In genomic region chr17:34996411-34997141, GRCm38 (mm10) we compare ENCODE assay signal across 13 mouse cellular contexts. TPM values are rescaled to one million over a fixed set of nuclear protein-coding genes. Genes with fewer than 3 reads are reported as not detected.
DNase-seq lines count a peak whose midpoint lies in the region; ATAC-seq lines count a peak whose summit lies in the region.
"Had no signal": no experiment of that assay in that cellular context is flagged by ENCODE, and none has a peak within 500 bp of the region (broad histone marks: within the 10 kb centered on the region; RNA-seq: fewer than 3 reads in every experiment).

No protein-coding gene starts in this region.

- no peaks in the 10 kb centered on the region for H3K27me3 ChIP-seq in heart, embryonic 15.5 days
- H3K27me3 ChIP-seq in neural tube, embryonic 11.5 days (ENCODE audit: control insufficient read depth, insufficient read depth, low read length) = no peaks in the 10 kb centered on the region
- no peaks in the 10 kb centered on the region for H3K27me3 ChIP-seq in neural tube, embryonic 15.5 days (replicated peaks)
- no peaks in the 10 kb centered on the region for H3K27me3 ChIP-seq in forebrain, embryonic 14.5 days (replicated peaks; ENCODE audit: control insufficient read depth, insufficient read depth, low read length)
- H3K27me3 ChIP-seq in splenic B cell, adult 2 months (ENCODE audit: control insufficient read depth, insufficient read depth, low read length, poor library complexity, severe bottlenecking) = no peaks in the 10 kb centered on the region

- 0 out of 2 replicates have a peak, but pooled peaks cover 17% of the 10 kb centered on the region for H3K36me3 ChIP-seq in heart, embryonic 15.5 days
- H3K36me3 ChIP-seq in neural tube, embryonic 11.5 days (ENCODE audit: control insufficient read depth, insufficient read depth, low read length) = no peaks in the 10 kb centered on the region
- 0 out of 2 replicates have a peak, but pooled peaks cover under 1% of the 10 kb centered on the region for H3K36me3 ChIP-seq in neural tube, embryonic 15.5 days
- H3K36me3 ChIP-seq in forebrain, embryonic 14.5 days (ENCODE audit: control insufficient read depth, insufficient read depth, low read length) = peaks cover 8% of the 10 kb centered on the region; the same call in 1 of the 2 replicates
- peaks cover 11% of the 10 kb centered on the region for H3K36me3 ChIP-seq in splenic B cell, adult 2 months (ENCODE audit: control insufficient read depth, insufficient read depth, low read length, poor library complexity, severe bottlenecking)

- H3K9me3 ChIP-seq in heart, embryonic 15.5 days (replicated peaks) = no peaks in the 10 kb centered on the region
- H3K9me3 ChIP-seq in neural tube, embryonic 11.5 days (ENCODE audit: control insufficient read depth, low read length) = no peaks in the 10 kb centered on the region
- H3K9me3 ChIP-seq in neural tube, embryonic 15.5 days (replicated peaks) = no peaks in the 10 kb centered on the region
- no peaks in the 10 kb centered on the region for H3K9me3 ChIP-seq in forebrain, embryonic 14.5 days (replicated peaks; ENCODE audit: control insufficient read depth, low read length)

- no peak overlapping the region for H3K27ac ChIP-seq in heart, embryonic 15.5 days
- H3K27ac ChIP-seq in neural tube, embryonic 11.5 days (ENCODE audit: low read depth, low read length) = no peak overlapping the region
- no peak overlapping the region for H3K27ac ChIP-seq in neural tube, embryonic 15.5 days (replicated peaks)
- H3K27ac ChIP-seq in forebrain, embryonic 14.5 days (ENCODE audit: low read depth, low read length) = no peak overlapping the region

- intact Hi-C loops in heart, postnatal 36 days (cut with DNase I) = no loop called here

- ATAC-seq in heart, embryonic 15.5 days (replicated peaks; ENCODE audit: insufficient number of reproducible peaks, insufficient read depth, low FRiP score, low read depth) = no peak
- no peak for ATAC-seq in neural tube, embryonic 11.5 days (ENCODE audit: insufficient read depth, low FRiP score, low TSS enrichment)
- ATAC-seq in neural tube, embryonic 15.5 days (ENCODE audit: low FRiP score) = no peak
- no peak for ATAC-seq in forebrain, embryonic 14.5 days
- ATAC-seq: CD4-positive, CD25-positive, alpha-beta regulatory T cell, adult 4 months; hindbrain, embryonic 16.5 days had no signal

- no peak for DNase-seq in heart, postnatal 36 days
- DNase-seq in neural tube, embryonic 11.5 days (ENCODE audit: low spot score) = peak; percentile 8
- DNase-seq in forebrain, embryonic 14.5 days (ENCODE audit: low spot score) = no peak
- DNase-seq in splenic B cell, adult 2 months (ENCODE audit: low read depth, low spot score) = peak; percentile 33
- DNase-seq in urinary bladder, postnatal 36 days (ENCODE audit: low spot score in 2 of 2) = no peak
- DNase-seq in spleen, postnatal 4 days (ENCODE audit: low spot score in 2 of 2) = no peak
- DNase-seq: adrenal gland, adult 8-10 months; cerebellum, adult 9-11 months had no signal

- peaks cover 33% of the 10 kb centered on the region for H3K4me1 ChIP-seq in heart, embryonic 15.5 days (replicated peaks)
- H3K4me1 ChIP-seq in neural tube, embryonic 11.5 days (ENCODE audit: control insufficient read depth, insufficient read depth, low read length) = no peaks in the 10 kb centered on the region
- H3K4me1 ChIP-seq in neural tube, embryonic 15.5 days = peaks cover 8% of the 10 kb centered on the region
- H3K4me1 ChIP-seq in forebrain, embryonic 14.5 days (ENCODE audit: control insufficient read depth, insufficient read depth, low read length) = 0 out of 2 replicates have a peak, but pooled peaks cover 3% of the 10 kb centered on the region

- H3K9ac ChIP-seq in heart, embryonic 15.5 days = no peak overlapping the region
- no peak overlapping the region for H3K9ac ChIP-seq in neural tube, embryonic 11.5 days (ENCODE audit: low read length)
- H3K9ac ChIP-seq in neural tube, embryonic 15.5 days (replicated peaks) = no peak overlapping the region
- H3K9ac ChIP-seq in forebrain, embryonic 14.5 days (ENCODE audit: low read length) = 0 out of 2 replicates have a peak overlapping the region, but pooled peaks have one; percentile 8

- peak overlapping the region; percentile 94 for H3K4me2 ChIP-seq in heart, embryonic 15.5 days
- H3K4me2 ChIP-seq in neural tube, embryonic 11.5 days (ENCODE audit: low read depth) = no peak overlapping the region
- no peak overlapping the region for H3K4me2 ChIP-seq in neural tube, embryonic 15.5 days
- no peak overlapping the region for H3K4me2 ChIP-seq in forebrain, embryonic 14.5 days (ENCODE audit: low read length)

- H3K4me3 ChIP-seq in heart, embryonic 15.5 days = no peak overlapping the region
- no peak overlapping the region for H3K4me3 ChIP-seq in neural tube, embryonic 11.5 days (ENCODE audit: low read depth, low read length)
- no peak overlapping the region for H3K4me3 ChIP-seq in neural tube, embryonic 15.5 days (replicated peaks)
- no peak overlapping the region for H3K4me3 ChIP-seq in forebrain, embryonic 14.5 days (ENCODE audit: low read depth, low read length)

- WGBS in heart, embryonic 15.5 days = 85% methylated on average over 14 of the region's 14 CpGs
- 87% methylated on average over 12 of the region's 14 CpGs for WGBS in neural tube, embryonic 11.5 days
- 90% methylated on average over 12 of the region's 14 CpGs for WGBS in neural tube, embryonic 15.5 days
- WGBS in forebrain, embryonic 14.5 days = 93% methylated on average over 12 of the region's 14 CpGs

RNA-seq across cellular contexts. Expression of gene Vars, which starts 4.2 kb away (rescaled TPM):
- polyA plus RNA-seq in heart, embryonic 15.5 days (2015; fragmentation: Nextera tagmentation; extraction: Ambion mirVana) = 43.0 and 89.7 TPM in 2 replicates
- total RNA-seq in heart, postnatal 36 days (2021) = 10 to 100 TPM; 26.7 to 27.4 TPM
- 109 and 114 TPM in 2 replicates for polyA plus RNA-seq in neural tube, embryonic 11.5 days (2014; fragmentation: Nextera tagmentation; extraction: Ambion mirVana)
- 57.8 and 83.6 TPM in 2 replicates for polyA plus RNA-seq in neural tube, embryonic 15.5 days (2015; fragmentation: Nextera tagmentation; extraction: Ambion mirVana)
- polyA plus RNA-seq in forebrain, embryonic 14.5 days (2014; fragmentation: Nextera tagmentation; extraction: Ambion mirVana) = 42.4 and 53.9 TPM in 2 replicates

RNA-seq across cellular contexts. Expression of gene Lsm2, which starts 14.9 kb away (rescaled TPM):
- 116 and 132 TPM in 2 replicates for polyA plus RNA-seq in heart, embryonic 15.5 days (2015; fragmentation: Nextera tagmentation; extraction: Ambion mirVana)
- 10 to 100 TPM; 16.0 to 17.4 TPM for total RNA-seq in heart, postnatal 36 days (2021)
- polyA plus RNA-seq in neural tube, embryonic 11.5 days (2014; fragmentation: Nextera tagmentation; extraction: Ambion mirVana) = 209 and 211 TPM in 2 replicates
- 97.9 and 120 TPM in 2 replicates for polyA plus RNA-seq in neural tube, embryonic 15.5 days (2015; fragmentation: Nextera tagmentation; extraction: Ambion mirVana)
- 131 and 148 TPM in 2 replicates for polyA plus RNA-seq in forebrain, embryonic 14.5 days (2014; fragmentation: Nextera tagmentation; extraction: Ambion mirVana)

RNA-seq across cellular contexts. Expression of gene Vwa7, which starts 19.8 kb away (rescaled TPM):
- polyA plus RNA-seq in heart, embryonic 15.5 days (2015; fragmentation: Nextera tagmentation; extraction: Ambion mirVana) = 0.24 and 0.31 TPM in 2 replicates
- total RNA-seq in heart, postnatal 36 days (2021) = 1 to 10 TPM; 8.4 to 9.3 TPM
- polyA plus RNA-seq in neural tube, embryonic 11.5 days (2014; fragmentation: Nextera tagmentation; extraction: Ambion mirVana) = 0.08 TPM in 1 of 2 replicates, not detected in the other
- 0.19 and 0.34 TPM in 2 replicates for polyA plus RNA-seq in neural tube, embryonic 15.5 days (2015; fragmentation: Nextera tagmentation; extraction: Ambion mirVana)
- polyA plus RNA-seq in forebrain, embryonic 14.5 days (2014; fragmentation: Nextera tagmentation; extraction: Ambion mirVana) = 0.05 and 0.11 TPM in 2 replicates

RNA-seq across cellular contexts. Expression of gene Hspa1l, which starts 24.1 kb away (rescaled TPM):
- polyA plus RNA-seq in heart, embryonic 15.5 days (2015; fragmentation: Nextera tagmentation; extraction: Ambion mirVana) = 2.1 and 2.6 TPM in 2 replicates
- 1 to 10 TPM; 7.8 to 9.2 TPM for total RNA-seq in heart, postnatal 36 days (2021)
- 1.8 and 2.0 TPM in 2 replicates for polyA plus RNA-seq in neural tube, embryonic 11.5 days (2014; fragmentation: Nextera tagmentation; extraction: Ambion mirVana)
- 1.4 and 1.5 TPM in 2 replicates for polyA plus RNA-seq in neural tube, embryonic 15.5 days (2015; fragmentation: Nextera tagmentation; extraction: Ambion mirVana)
- polyA plus RNA-seq in forebrain, embryonic 14.5 days (2014; fragmentation: Nextera tagmentation; extraction: Ambion mirVana) = 1.3 and 1.4 TPM in 2 replicates
- total RNA-seq: megakaryocyte progenitor cell, adult 5-6 weeks had no signal

RNA-seq across cellular contexts. Expression of gene Hspa1a, which starts 24.6 kb away (rescaled TPM):
- 3.5 and 4.8 TPM in 2 replicates for polyA plus RNA-seq in heart, embryonic 15.5 days (2015; fragmentation: Nextera tagmentation; extraction: Ambion mirVana)
- 1 to 10 TPM; 4.2 to 4.6 TPM for total RNA-seq in heart, postnatal 36 days (2021)
- polyA plus RNA-seq in neural tube, embryonic 11.5 days (2014; fragmentation: Nextera tagmentation; extraction: Ambion mirVana) = 1.1 and 1.9 TPM in 2 replicates
- 12.8 and 13.2 TPM in 2 replicates for polyA plus RNA-seq in neural tube, embryonic 15.5 days (2015; fragmentation: Nextera tagmentation; extraction: Ambion mirVana)
- polyA plus RNA-seq in forebrain, embryonic 14.5 days (2014; fragmentation: Nextera tagmentation; extraction: Ambion mirVana) = 1.4 and 3.7 TPM in 2 replicates

Comparison
In these comparisons a context has a peak if more than half of its experiments do, and no peak if none do; other contexts are left out.
1. DNase-seq: peak in neural tube, embryonic 11.5 days (single experiment) and splenic B cell, adult 2 months (single experiment); none in heart, postnatal 36 days (0 of 2), forebrain, embryonic 14.5 days (single experiment), urinary bladder, postnatal 36 days (0 of 2) and spleen, postnatal 4 days (0 of 2).